Mouse (Mus musculus): ENCODE results near the gene Rundc3a. TPM values are rescaled to one million over a fixed set of nuclear protein-coding genes. Genes with fewer than 3 reads are reported as not detected.
"Not testable (repeated sequence)": the region's sequence is repeated elsewhere in the genome, so short reads cannot be mapped to it uniquely, and the experiment has no call there.

Gene Rundc3a
- polyA plus RNA-seq, 1 experiment from 2014 or later, result 7.9 TPM

- peaks cover 17% of the 10 kb centered on the region for H3K4me1 ChIP-seq (ENCODE audit: control insufficient read depth, insufficient read depth, low read length)
- peak overlapping the region; percentile 82 for H3K4me2 ChIP-seq (replicated peaks; ENCODE audit: low read depth, low read length)
- ATAC-seq (ENCODE audit: insufficient number of reproducible peaks, insufficient read depth, low FRiP score, low read depth), result peak; percentile 77
- H3K9me3 ChIP-seq (ENCODE audit: control insufficient read depth, low read depth, low read length), result no peaks in the 10 kb centered on the region
- H3K9ac ChIP-seq (replicated peaks; ENCODE audit: low read depth, low read length), result peak overlapping the region; percentile 70
- H3K27ac ChIP-seq (ENCODE audit: low read length), result peak overlapping the region; percentile 94
- no peaks in the 10 kb centered on the region for H3K27me3 ChIP-seq (ENCODE audit: control insufficient read depth, insufficient read depth, low read length)
- peaks cover 25% of the 10 kb centered on the region for H3K36me3 ChIP-seq (ENCODE audit: control insufficient read depth, insufficient read depth, low read length)
- peak overlapping the region; percentile 81 for H3K4me3 ChIP-seq (ENCODE audit: low read depth, low read length)
- WGBS, result under 1% methylated on average over 79 of the region's 85 CpGs
Measured at GRCm38 (mm10) chr11:102406900-102407833, 14.0 kb downstream of the Rundc3a start.

GRCm38 (mm10) chr11:102407834-102408215, 14.6 kb downstream of the Rundc3a start, which contains the start of gene Slc25a39:
Gene Slc25a39, minus strand, starts transcription at chr11:102407946.
- Histone ChIP-seq H3K27ac (ENCODE audit: low read length) (peak within 1 kb of the TSS; percentile 94), H3K4me3 (ENCODE audit: low read depth, low read length) (peak within 1 kb of the TSS; percentile 81), H3K4me1 (ENCODE audit: control insufficient read depth, insufficient read depth, low read length) (peaks cover 17% of the 10 kb centered on the region), H3K9ac (replicated peaks; ENCODE audit: low read depth, low read length) (peak within 1 kb of the TSS; percentile 70), H3K4me2 (replicated peaks; ENCODE audit: low read depth, low read length) (peak within 1 kb of the TSS; percentile 82), H3K36me3 (ENCODE audit: control insufficient read depth, insufficient read depth, low read length) (peaks cover 20% of the 10 kb centered on the region), H3K27me3 (ENCODE audit: control insufficient read depth, insufficient read depth, low read length) (no peaks in the 10 kb centered on the region), H3K9me3 (ENCODE audit: control insufficient read depth, low read depth, low read length) (no peaks in the 10 kb centered on the region)
- WGBS, result under 1% methylated on average over 19 of the region's 19 CpGs
- ATAC-seq (ENCODE audit: insufficient number of reproducible peaks, insufficient read depth, low FRiP score, low read depth), result no peak

- Histone ChIP-seq H3K27ac (ENCODE audit: low read length) (peak overlapping the region; percentile 94), H3K36me3 (ENCODE audit: control insufficient read depth, insufficient read depth, low read length) (peaks cover 14% of the 10 kb centered on the region; the same call in 1 of the 2 replicates), H3K27me3 (ENCODE audit: control insufficient read depth, insufficient read depth, low read length) (no peaks in the 10 kb centered on the region), H3K9me3 (ENCODE audit: control insufficient read depth, low read depth, low read length) (no peaks in the 10 kb centered on the region), H3K4me3 (ENCODE audit: low read depth, low read length) (peak overlapping the region; percentile 81), H3K4me1 (ENCODE audit: control insufficient read depth, insufficient read depth, low read length) (peaks cover 17% of the 10 kb centered on the region), H3K4me2 (replicated peaks; ENCODE audit: low read depth, low read length) (peak overlapping the region; percentile 82), H3K9ac (replicated peaks; ENCODE audit: low read depth, low read length) (peak overlapping the region; percentile 40; the same call in 1 of the 2 replicates)
- WGBS, result under 1% methylated on average over 32 of the region's 32 CpGs
- peak; percentile 94 for ATAC-seq (ENCODE audit: insufficient number of reproducible peaks, insufficient read depth, low FRiP score, low read depth)
Measured at GRCm38 (mm10) chr11:102408344-102408876, 15.2 kb downstream of the Rundc3a start.

- Histone ChIP-seq H3K9me3 (ENCODE audit: control insufficient read depth, low read depth, low read length) (no peaks in the 10 kb centered on the region), H3K4me3 (ENCODE audit: low read depth, low read length) (peak overlapping the region; percentile 81; the same call in 1 of the 2 replicates), H3K36me3 (ENCODE audit: control insufficient read depth, insufficient read depth, low read length) (peaks cover 7% of the 10 kb centered on the region; the same call in 1 of the 2 replicates), H3K27me3 (ENCODE audit: control insufficient read depth, insufficient read depth, low read length) (no peaks in the 10 kb centered on the region), H3K4me2 (replicated peaks; ENCODE audit: low read depth, low read length) (peak overlapping the region; percentile 82), H3K27ac (ENCODE audit: low read length) (peak overlapping the region; percentile 76; the same call in 1 of the 2 replicates), H3K9ac (replicated peaks; ENCODE audit: low read depth, low read length) (no peak overlapping the region), H3K4me1 (ENCODE audit: control insufficient read depth, insufficient read depth, low read length) (peaks cover 17% of the 10 kb centered on the region)
- ATAC-seq (ENCODE audit: insufficient number of reproducible peaks, insufficient read depth, low FRiP score, low read depth), result no peak
- WGBS, result 37% methylated on average over 15 of the region's 15 CpGs
Measured at GRCm38 (mm10) chr11:102408888-102409794, 15.9 kb downstream of the Rundc3a start.

DNA sequence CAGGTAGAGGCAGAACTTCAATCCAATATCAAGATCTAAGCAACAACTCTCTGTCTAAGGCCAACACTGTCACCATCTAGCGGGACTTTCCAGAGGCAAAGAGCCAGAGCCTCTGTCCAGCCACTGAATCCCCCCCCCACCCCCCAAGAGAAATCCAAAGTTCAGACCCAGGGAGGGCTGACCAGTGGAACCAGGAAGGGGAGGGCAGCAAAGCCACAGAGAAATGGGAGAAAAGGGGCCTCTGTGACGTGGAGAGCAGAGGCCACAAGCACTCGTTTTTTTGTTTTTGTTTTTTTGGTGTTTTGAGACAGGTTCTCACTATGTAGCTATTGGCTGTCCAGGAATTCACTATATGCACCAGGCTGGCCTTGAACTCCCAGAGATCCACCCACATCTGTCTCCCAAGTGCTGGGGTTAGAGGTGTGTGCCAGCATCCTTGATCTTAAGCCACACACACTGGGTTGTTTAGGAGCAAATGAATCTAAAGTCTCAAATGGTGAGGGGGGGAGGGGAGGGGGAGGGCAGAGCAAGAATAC, 16.7 kb downstream of the Rundc3a start:
- Histone ChIP-seq H3K9ac (replicated peaks; ENCODE audit: low read depth, low read length) (no peak overlapping the region), H3K4me1 (ENCODE audit: control insufficient read depth, insufficient read depth, low read length) (peaks cover 16% of the 10 kb centered on the region), H3K27me3 (ENCODE audit: control insufficient read depth, insufficient read depth, low read length) (no peaks in the 10 kb centered on the region), H3K36me3 (ENCODE audit: control insufficient read depth, insufficient read depth, low read length) (peaks cover under 1% of the 10 kb centered on the region; the same call in 1 of the 2 replicates), H3K27ac (ENCODE audit: low read length) (no peak overlapping the region), H3K4me2 (replicated peaks; ENCODE audit: low read depth, low read length) (no peak overlapping the region), H3K4me3 (ENCODE audit: low read depth, low read length) (no peak overlapping the region), H3K9me3 (ENCODE audit: control insufficient read depth, low read depth, low read length) (no peaks in the 10 kb centered on the region)
- 78% methylated on average over 3 of the region's 3 CpGs for WGBS
- no peak for ATAC-seq (ENCODE audit: insufficient number of reproducible peaks, insufficient read depth, low FRiP score, low read depth)

GRCm38 (mm10) chr11:102410345-102410744, 17.1 kb downstream of the Rundc3a start:
- H3K4me3 ChIP-seq (ENCODE audit: low read depth, low read length); H3K4me2 ChIP-seq (replicated peaks; ENCODE audit: low read depth, low read length); H3K9me3 ChIP-seq (ENCODE audit: control insufficient read depth, low read depth, low read length); H3K27ac ChIP-seq (ENCODE audit: low read length); H3K9ac ChIP-seq (replicated peaks; ENCODE audit: low read depth, low read length); H3K36me3 ChIP-seq (ENCODE audit: control insufficient read depth, insufficient read depth, low read length); ATAC-seq (ENCODE audit: insufficient number of reproducible peaks, insufficient read depth, low FRiP score, low read depth); H3K27me3 ChIP-seq (ENCODE audit: control insufficient read depth, insufficient read depth, low read length): not testable (repeated sequence)
- peaks cover 12% of the 10 kb centered on the region; the same call in 1 of the 2 replicates for H3K4me1 ChIP-seq (ENCODE audit: control insufficient read depth, insufficient read depth, low read length)
- 98% methylated on average over 3 of the region's 3 CpGs for WGBS

DNA sequence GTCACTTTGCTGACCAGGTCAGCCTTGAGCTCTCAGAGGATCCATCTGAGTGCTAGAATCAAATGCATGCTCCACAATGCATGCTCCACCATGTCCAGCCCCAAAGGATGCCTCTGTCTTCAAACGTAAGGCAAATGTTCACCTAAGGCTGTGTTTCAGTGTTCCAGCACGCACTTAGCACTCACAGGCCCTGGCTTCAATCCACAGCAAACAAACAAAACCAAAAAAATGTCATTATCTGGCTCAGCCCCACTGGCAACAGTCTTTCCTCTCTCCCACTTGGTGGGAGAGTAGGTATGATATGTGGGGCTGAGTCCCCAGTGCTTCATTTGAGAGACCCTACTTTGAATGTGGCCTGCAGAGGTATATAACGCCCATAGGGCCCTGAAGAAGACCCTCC, 17.9 kb downstream of the Rundc3a start:
- peaks cover 10% of the 10 kb centered on the region; the same call in 1 of the 2 replicates for H3K4me1 ChIP-seq (ENCODE audit: control insufficient read depth, insufficient read depth, low read length)
- H3K27ac ChIP-seq (ENCODE audit: low read length), result no peak overlapping the region
- H3K4me3 ChIP-seq (ENCODE audit: low read depth, low read length), result no peak overlapping the region
- no peak for ATAC-seq (ENCODE audit: insufficient number of reproducible peaks, insufficient read depth, low FRiP score, low read depth)
- H3K27me3 ChIP-seq (ENCODE audit: control insufficient read depth, insufficient read depth, low read length), result no peaks in the 10 kb centered on the region
- no peak overlapping the region for H3K4me2 ChIP-seq (replicated peaks; ENCODE audit: low read depth, low read length)
- no peaks in the 10 kb centered on the region for H3K9me3 ChIP-seq (ENCODE audit: control insufficient read depth, low read depth, low read length)
- WGBS, result 87% methylated on average over 3 of the region's 3 CpGs
- no peak overlapping the region for H3K9ac ChIP-seq (replicated peaks; ENCODE audit: low read depth, low read length)
- no peaks in the 10 kb centered on the region for H3K36me3 ChIP-seq (ENCODE audit: control insufficient read depth, insufficient read depth, low read length)
